Mouse (Mus musculus) embryo, embryonic 9.5 days (tissue): ENCODE measurements at regions not wholly inside any gene's neighbourhood (a gene's known extent, or its start where the extent isn't known, plus 50 kb on each side); places are given as distances from the start of the nearest gene placed in this dataset.
A peak's percentile ranks its signal among the peaks of the same experiment; 100 is the strongest.

ENCODE experiments used
- DNase-seq: peaks from one replicate; pipeline ENCODE4 v3.0.0-alpha.2; 2017; ENCODE audit errors: extremely low spot score

- DNase-seq = no peak
These were observed 481.0 kb downstream of the Lipi start for GRCm38 (mm10) chr16:75104894-75105293.

DNA sequence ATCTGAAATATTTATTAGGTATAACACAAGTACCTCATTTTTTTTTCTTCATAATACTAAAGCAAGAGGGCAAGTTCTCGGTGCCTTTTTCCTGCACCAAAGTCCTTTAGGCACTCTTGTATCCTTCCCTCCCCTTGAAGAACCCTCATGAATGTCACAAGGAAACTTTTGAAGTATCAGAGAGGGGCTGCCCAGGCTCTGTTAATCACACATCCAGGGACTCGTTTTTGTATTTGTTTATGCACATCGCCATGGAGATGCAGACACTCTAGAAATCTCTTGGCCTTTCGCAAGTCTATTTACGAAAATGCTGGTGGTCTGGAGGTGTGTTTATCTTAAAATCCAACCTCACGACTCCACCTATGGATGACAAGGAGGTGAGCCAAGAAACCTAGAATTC, 492.7 kb downstream of the Lipi start:
- DNase-seq = peak; percentile 13

DNA sequence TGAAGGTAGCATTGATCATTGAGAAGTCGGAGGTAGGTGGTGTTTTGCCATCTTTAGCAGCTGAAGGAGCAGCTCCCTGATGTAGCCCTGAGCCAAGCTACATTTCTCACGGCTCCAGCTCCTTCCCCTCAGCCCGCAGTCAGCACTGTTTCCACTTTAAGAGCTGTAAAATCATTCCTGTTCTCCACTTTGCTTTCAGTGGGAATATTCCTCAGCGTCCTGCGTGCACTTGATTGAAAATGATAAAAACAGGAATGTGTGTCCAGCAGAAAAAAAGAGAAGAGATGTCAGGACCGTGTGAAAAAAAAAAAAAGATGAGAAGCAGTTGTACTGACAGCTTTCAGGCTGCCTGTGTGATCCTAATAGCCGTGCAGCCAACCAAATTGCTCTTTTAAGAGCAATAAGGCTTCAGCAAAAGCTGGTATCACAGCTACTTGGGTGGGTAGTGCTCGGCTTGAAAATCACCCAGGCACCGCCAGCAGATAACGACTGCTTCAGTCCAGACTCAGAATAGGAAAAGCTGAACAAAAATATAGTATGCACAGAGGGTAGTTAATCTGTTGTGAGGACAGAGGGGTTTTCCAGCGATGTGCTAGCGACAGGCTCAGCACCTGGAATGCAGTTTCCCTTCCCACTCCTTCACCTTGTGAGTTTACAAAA, 493.3 kb downstream of the Lipi start:
- DNase-seq = peak; percentile 10

DNA sequence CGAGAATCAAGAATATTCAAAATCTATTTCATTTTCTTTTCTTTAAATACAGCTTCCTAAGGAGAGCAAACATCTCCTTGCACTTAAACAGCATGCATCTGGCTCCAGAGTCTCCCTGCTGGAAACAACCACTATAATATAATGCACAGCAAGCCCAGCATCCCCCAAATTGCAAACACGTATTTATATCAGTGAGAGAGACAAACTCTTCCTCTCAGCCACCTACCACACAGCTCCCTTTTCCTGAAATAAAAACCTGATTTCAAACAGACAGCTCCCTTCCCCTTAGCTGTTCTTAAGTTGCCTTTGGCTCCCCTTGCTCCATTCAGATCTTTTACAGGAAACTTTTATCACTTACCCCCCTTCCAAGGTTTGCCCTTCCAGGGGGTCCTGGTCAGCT, 493.9 kb downstream of the Lipi start:
- DNase-seq = no peak

DNA sequence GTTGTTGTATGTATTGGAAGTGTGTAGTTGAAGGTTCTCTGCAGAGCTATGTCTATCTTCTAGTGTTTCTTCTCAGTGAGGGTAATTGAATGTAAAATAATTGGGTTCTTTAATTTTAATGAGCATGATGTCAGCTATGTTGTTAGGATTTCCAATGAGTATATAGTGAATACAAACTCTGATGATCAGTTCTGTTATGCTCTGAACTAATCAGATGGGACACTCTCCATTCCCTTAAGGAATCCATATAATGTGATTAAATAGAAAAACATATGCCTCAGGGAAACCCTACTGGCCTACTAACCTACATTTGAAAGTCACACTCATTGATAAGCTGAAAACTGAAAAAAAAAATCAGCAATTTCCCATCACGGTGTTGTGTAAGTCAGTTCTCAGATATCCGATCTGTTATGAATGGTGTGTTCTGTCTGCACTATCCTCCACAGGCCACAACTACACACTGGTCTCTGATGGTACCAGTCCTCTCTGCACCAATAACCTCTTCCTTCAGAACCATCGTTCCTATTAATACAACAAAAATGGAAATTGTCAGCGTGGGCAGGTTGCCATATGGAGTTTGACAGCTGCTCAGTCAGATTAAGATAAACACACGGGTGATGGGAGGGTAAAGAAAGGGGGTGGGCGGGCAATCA, 496.4 kb downstream of the Lipi start:
- DNase-seq = no peak

DNA sequence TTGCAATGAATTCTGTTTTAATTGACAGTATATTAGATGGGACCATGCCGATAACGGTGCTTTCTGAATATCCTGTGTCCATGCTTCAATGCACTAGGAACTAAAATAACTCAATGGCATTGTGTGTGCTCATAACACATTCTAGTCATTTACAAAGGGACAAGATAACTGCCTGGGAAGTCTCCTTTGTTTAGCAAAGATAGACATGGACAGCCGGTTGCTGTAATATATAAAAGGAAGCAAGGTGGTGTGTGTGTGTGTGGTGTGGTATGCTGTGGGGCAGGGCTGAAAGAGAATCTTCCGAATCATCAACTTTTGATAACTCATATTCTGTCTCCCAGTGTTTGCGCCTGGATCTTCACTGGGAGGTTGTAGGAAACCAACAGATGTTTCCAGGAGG, 497.2 kb downstream of the Lipi start:
- no peak for DNase-seq

GRCm38 (mm10) chr16:75065281-75065680, 520.6 kb downstream of the Lipi start:
- no peak for DNase-seq

DNA sequence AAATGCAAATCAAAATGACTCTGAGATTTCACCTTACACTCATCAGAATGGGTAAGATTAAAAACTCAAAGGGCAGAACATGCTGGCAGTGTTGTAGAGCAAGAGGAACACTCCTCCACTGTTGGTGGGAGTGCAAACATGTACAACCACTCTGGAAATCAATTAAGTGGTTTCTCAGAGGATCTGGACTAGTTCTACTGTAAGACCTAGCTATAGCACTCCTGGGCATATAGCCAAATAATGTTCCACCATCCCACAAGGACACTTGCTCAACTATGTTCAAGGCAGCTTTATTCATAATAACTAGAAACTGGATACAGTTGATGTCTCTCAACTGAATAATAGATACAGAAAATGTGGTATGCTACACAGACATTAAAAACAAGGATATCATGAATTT, 532.9 kb downstream of the Lipi start:
- DNase-seq = no peak

DNA sequence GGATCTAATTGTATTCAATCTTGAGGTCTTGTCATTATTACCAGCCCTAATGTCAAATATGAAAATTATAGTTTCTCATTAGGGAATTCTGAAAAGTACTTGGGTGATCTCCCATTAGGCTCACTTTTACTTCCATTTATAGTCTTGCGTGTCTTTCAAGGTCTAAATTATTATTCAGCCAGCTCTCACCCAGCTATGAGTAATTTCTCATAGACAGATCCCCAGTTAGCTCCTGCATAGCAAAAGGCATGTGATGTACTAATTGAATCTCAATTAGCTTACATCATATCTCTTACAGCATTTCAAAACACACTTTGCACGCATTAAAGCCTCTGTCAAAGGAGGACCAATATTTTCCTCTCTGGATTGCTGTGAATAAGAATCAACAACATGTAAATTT, 539.9 kb downstream of the Lipi start:
- no peak for DNase-seq
